In the genomic region with DNA sequence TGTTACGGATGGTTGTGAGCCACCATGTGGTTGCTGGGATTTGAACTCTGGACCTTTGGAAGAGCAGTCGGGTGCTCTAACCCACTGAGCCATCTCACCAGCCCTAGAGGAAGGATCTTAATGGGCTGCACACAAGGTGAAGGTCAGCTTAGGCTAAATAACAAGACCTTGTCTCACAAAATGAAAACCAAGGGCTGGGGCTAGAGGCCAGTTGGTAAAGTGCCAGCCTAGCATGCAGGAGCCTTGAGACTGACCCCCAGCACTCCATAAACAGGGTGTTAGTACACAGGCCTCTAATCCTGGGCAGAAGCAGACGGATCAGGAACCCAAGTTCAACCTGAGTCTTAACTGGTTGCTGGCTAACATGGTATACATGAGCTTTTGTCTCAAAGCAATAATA, we compare ENCODE assay signal across 13 mouse cellular contexts.
"Had no signal": no experiment of that assay in that cellular context is flagged by ENCODE, and none has a peak within 500 bp of the region (broad histone marks: within the 10 kb centered on the region; RNA-seq: fewer than 3 reads in every experiment).

No protein-coding gene starts in this region.

- ATAC-seq: midbrain, embryonic 15.5 days had no signal

- DNase-seq: kidney, adult 8-10 months; kidney, postnatal 10 days; kidney, postnatal 36 days; layer of hippocampus, postnatal 36 days; liver, embryonic 13.5 days; lung, adult 2 months; lung, postnatal 14 days; lung, postnatal 4 days; retina, postnatal 1 day; right cerebral cortex, postnatal 25 days; spleen, adult 18-20 months; thymus, postnatal 25 days had no signal
